Mouse (Mus musculus): Measurements from ENCODE around the gene Oat. TPM values are rescaled to one million over a fixed set of nuclear protein-coding genes. Genes with fewer than 3 reads are reported as not detected.

Oat gene
- total and polyA plus RNA-seq, 3 experiments = 87.6 to 204 (median 104) TPM

- Histone ChIP-seq H3K36me3 (replicated peaks in 1 of 2; ENCODE audit: control insufficient read depth in 1 of 2, insufficient read depth in 1 of 2, low read length in 1 of 2) (no peaks in the 10 kb centered on the region), H3K79me2 (replicated peaks; ENCODE audit: control insufficient read depth, extremely low read depth, insufficient read depth, poor library complexity, severe bottlenecking) (no peaks in the 10 kb centered on the region), H3K27me3 (replicated peaks) (peaks cover 81% of the 10 kb centered on the region), H3K4me2 (ENCODE audit: insufficient read depth, low read depth, poor library complexity, severe bottlenecking) (no peak overlapping the region), H3K9ac (ENCODE audit: insufficient read depth, low read depth) (no peak overlapping the region), H3K27ac (ENCODE audit: insufficient read depth, low read depth) (no peak overlapping the region), H3K9me3 (replicated peaks; ENCODE audit: low read length) (no peaks in the 10 kb centered on the region), H3K4me1 (ENCODE audit: control insufficient read depth in 1 of 2, insufficient read depth in 2 of 2) (peaks cover 0 to 16% of the 10 kb centered on the region in 2 experiments; a peak in 2 of 4 replicates), H3K4me3 (replicated peaks in 1 of 3; ENCODE audit: low read depth in 2 of 3, low read length in 2 of 3, poor library complexity in 1 of 3) (no peak overlapping the region)
- in situ Hi-C loops (cut with MboI; ENCODE audit: low pct_ligation_motif_present, low pct_unique_long_range_greater_than_20kb, low sequenced_read_pairs) (loop anchor here (10.0 to 25.0 kb wide), 3 partner anchors 52 to 660 kb away; no protein-coding TSS in a partner anchor), dilution Hi-C loops (cut with MboI; ENCODE audit: extremely low pct_ligation_motif_present, extremely low pct_unique_long_range_greater_than_20kb, low sequenced_read_pairs) (no loop called here)
- no peak for TF ChIP-seq USF2 (conservative IDR thresholded peaks at IDR 0.05; ENCODE audit: low read depth, low read length)
- no peak for TF ChIP-seq POLR2A (IDR thresholded peaks at IDR 0.05; ENCODE audit: low read depth, low read length)
- no peak for TF ChIP-seq ELF1 (IDR thresholded peaks at IDR 0.05; ENCODE audit: low read depth, low read length)
- TF ChIP-seq MAZ (IDR thresholded peaks at IDR 0.05; ENCODE audit: low read depth, low read length) = no peak
- TF ChIP-seq IRF4 (IDR thresholded peaks at IDR 0.05; ENCODE audit: low read depth, low read length) = no peak
- no peak for TF ChIP-seq UBTF (IDR thresholded peaks at IDR 0.05; ENCODE audit: low read depth, low read length)
- TF ChIP-seq BHLHE40 (IDR thresholded peaks at IDR 0.05; ENCODE audit: low read depth, low read length) = no peak
- no peak for TF ChIP-seq ZNF384 (IDR thresholded peaks at IDR 0.05; ENCODE audit: low read depth, low read length)
- TF ChIP-seq SIN3A (IDR thresholded peaks at IDR 0.05; ENCODE audit: low read length) = no peak
- no peak for TF ChIP-seq MAX (IDR thresholded peaks at IDR 0.05; ENCODE audit: low read length)
- TF ChIP-seq MAFK (IDR thresholded peaks at IDR 0.05; ENCODE audit: insufficient replicate concordance, low read length) = no peak
- TF ChIP-seq RCOR1 (conservative IDR thresholded peaks at IDR 0.05; ENCODE audit: low read depth, low read length) = no peak
- no peak for TF ChIP-seq JUND (conservative IDR thresholded peaks at IDR 0.05; ENCODE audit: low read depth, low read length)
- no peak for TF ChIP-seq JUN (IDR thresholded peaks at IDR 0.05; ENCODE audit: insufficient read depth, low read depth, low read length)
- DNase-seq (ENCODE audit: extremely low read depth) = no peak
Observed at GRCm38 (mm10) chr7:132547126-132547525, 29.1 kb downstream of the Oat start.

GRCm38 (mm10) chr7:132542427-132542826 lies 33.8 kb downstream of the Oat start:
- TF ChIP-seq ZMIZ1 (IDR thresholded peaks at IDR 0.05; ENCODE audit: low read depth, low read length) (no peak), MAFK (IDR thresholded peaks at IDR 0.05; ENCODE audit: insufficient replicate concordance, low read length) (no peak), POLR2A (IDR thresholded peaks at IDR 0.05; ENCODE audit: low read depth, low read length) (no peak), NELFE (IDR thresholded peaks at IDR 0.05; ENCODE audit: low read depth, low read length) (no peak), ZKSCAN1 (IDR thresholded peaks at IDR 0.05; ENCODE audit: borderline replicate concordance, low read depth, low read length) (no peak), HCFC1 (IDR thresholded peaks at IDR 0.05; ENCODE audit: low read depth, low read length) (no peak), POLR2AphosphoS2 (IDR thresholded peaks at IDR 0.05; ENCODE audit: low read depth, low read length) (no peak), UBTF (IDR thresholded peaks at IDR 0.05; ENCODE audit: low read depth, low read length) (no peak), USF2 (conservative IDR thresholded peaks at IDR 0.05; ENCODE audit: low read depth, low read length) (no peak), GABPA (IDR thresholded peaks at IDR 0.05; ENCODE audit: insufficient replicate concordance, low read depth, low read length) (no peak)
- Histone ChIP-seq H3K9ac (ENCODE audit: insufficient read depth, low read depth) (no peak overlapping the region), H3K27ac (ENCODE audit: insufficient read depth, low read depth) (no peak overlapping the region), H3K4me2 (ENCODE audit: insufficient read depth, low read depth, poor library complexity, severe bottlenecking) (no peak overlapping the region), H3K36me3 (replicated peaks in 1 of 2; ENCODE audit: control insufficient read depth in 1 of 2, insufficient read depth in 1 of 2, low read length in 1 of 2) (no peaks in the 10 kb centered on the region), H3K79me2 (replicated peaks; ENCODE audit: control insufficient read depth, extremely low read depth, insufficient read depth, poor library complexity, severe bottlenecking) (no peaks in the 10 kb centered on the region), H3K27me3 (replicated peaks) (peaks cover 94% of the 10 kb centered on the region), H3K4me1 (ENCODE audit: control insufficient read depth in 1 of 2, insufficient read depth in 2 of 2) (peaks cover 0 to 6% of the 10 kb centered on the region in 2 experiments; a peak in 1 of 4 replicates), H3K4me3 (replicated peaks in 1 of 3; ENCODE audit: low read depth in 2 of 3, low read length in 2 of 3, poor library complexity in 1 of 3) (no peak overlapping the region), H3K9me3 (replicated peaks; ENCODE audit: low read length) (no peaks in the 10 kb centered on the region)
- dilution Hi-C loops (cut with MboI; ENCODE audit: extremely low pct_ligation_motif_present, extremely low pct_unique_long_range_greater_than_20kb, low sequenced_read_pairs) (no loop called here), in situ Hi-C loops (cut with MboI; ENCODE audit: low pct_ligation_motif_present, low pct_unique_long_range_greater_than_20kb, low sequenced_read_pairs) (loop anchor here (10.0 to 25.0 kb wide), 3 partner anchors 48 to 655 kb away; no protein-coding TSS in a partner anchor)
- DNase-seq (ENCODE audit: extremely low read depth) = no peak
